Mouse (Mus musculus) kidney, postnatal 0 days (tissue): ENCODE data around the gene Cox10. TPM values are rescaled to one million over a fixed set of nuclear protein-coding genes. Genes with fewer than 3 reads are reported as not detected.
A peak's percentile ranks its signal among the peaks of the same experiment; 100 is the strongest.

ENCODE experiments used
- ATAC-seq: fragments of 200-750 bp; cut with Nextera tagmentation; replicated peaks from 2 replicates; pipeline ENCODE4 v1.8.0; 2017; ENCODE audit warnings: low read depth, moderate number of reproducible peaks, moderate TSS enrichment, moderate library complexity; ENCODE audit not compliant: low FRiP score
- DNase-seq: peaks from one replicate; pipeline ENCODE4 v3.0.0-alpha.2; 2016; ENCODE audit warnings: low spot score
- H3K27ac ChIP-seq: fragments of 300-500 bp; sonication (generic); 2 replicates; pipeline ENCODE4 v1.5.1; 2014; ENCODE audit warnings: mild to moderate bottlenecking
- H3K27me3 ChIP-seq: fragments of 300-500 bp; sonication (generic); 2 replicates; pipeline ENCODE4 v1.6.1; 2014; ENCODE audit warnings: low read length, mixed read lengths; ENCODE audit not compliant: insufficient read depth
- H3K36me3 ChIP-seq: fragments of 300-500 bp; sonication (generic); 2 replicates; pipeline ENCODE4 v1.6.1; 2014; ENCODE audit warnings: low read length, mixed read lengths; ENCODE audit not compliant: insufficient read depth
- H3K4me1 ChIP-seq: fragments of 300-500 bp; sonication (generic); replicated peaks from 2 replicates; pipeline ENCODE4 v1.6.1; 2014; ENCODE audit warnings: antibody characterized with exemption, low read length, mixed read lengths; ENCODE audit not compliant: insufficient read depth
- H3K4me2 ChIP-seq: fragments of 300-500 bp; sonication (generic); 2 replicates; pipeline ENCODE4 v1.6.1; 2014; ENCODE audit warnings: mild to moderate bottlenecking, low read length, moderate library complexity, mixed read lengths
- H3K4me3 ChIP-seq: fragments of 300-500 bp; sonication (generic); replicated peaks from 2 replicates; pipeline ENCODE4 v1.5.1; 2014; ENCODE audit warnings: low read depth, low read length
- H3K9ac ChIP-seq: fragments of 300-500 bp; sonication (generic); 2 replicates; pipeline ENCODE4 v1.6.1; 2014; ENCODE audit warnings: low read depth, low read length
- H3K9me3 ChIP-seq: fragments of 300-500 bp; sonication (generic); replicated peaks from 2 replicates; pipeline ENCODE4 v1.6.1; 2016; ENCODE audit warnings: low read length, inconsistent platforms, mixed read lengths
- CTCF ChIP-seq: IDR thresholded peaks from 2 replicates; pipeline ENCODE4 v1.5.1; 2016; ENCODE audit warnings: antibody characterized with exemption, low read depth, mild to moderate bottlenecking, moderate library complexity
- WGBS: fragments of 180-500 bp; shearing (Covaris S2); extraction: QIAGEN DNeasy Blood & Tissue Kit; methylation state at CpG from one replicate; pipeline ENCODE4 v1.1.7; 2014; 5-methylcytosine and 5-hydroxymethylcytosine counted together
- polyA plus RNA-seq: library from polyadenylated mRNA; unstranded; fragments of >200 nt; fragmentation: Nextera tagmentation; extraction: Ambion mirVana; gene quantifications from 2 replicates; pipeline ENCODE4 v1.2.1, GENCODE M21; 2015

Gene Cox10
- polyA plus RNA-seq, 1 experiment from 2014 or later: 26.8 TPM

GRCm38 (mm10) chr11:63965437-63965836 lies 113.8 kb downstream of the Cox10 start:
- DNase-seq (no peak), ATAC-seq (no peak)
- TF ChIP-seq CTCF: no peak
- 39% methylated on average over 5 of the region's 5 CpGs for WGBS
- H3K36me3 ChIP-seq: no peaks in the 10 kb centered on the region
- H3K4me2 ChIP-seq: no peak overlapping the region
- no peaks in the 10 kb centered on the region for H3K9me3 ChIP-seq
- H3K4me1 ChIP-seq: peaks cover 14% of the 10 kb centered on the region; the same call in 1 of the 2 replicates
- H3K27me3 ChIP-seq: no peaks in the 10 kb centered on the region
- no peak overlapping the region for H3K9ac ChIP-seq
- no peak overlapping the region for H3K4me3 ChIP-seq
- H3K27ac ChIP-seq: no peak overlapping the region

GRCm38 (mm10) chr11:63957207-63957606 lies 122.1 kb downstream of the Cox10 start:
- DNase-seq (peak; percentile 55), ATAC-seq (no peak)
- Histone ChIP-seq H3K9ac (no peak overlapping the region), H3K27me3 (no peaks in the 10 kb centered on the region), H3K9me3 (no peaks in the 10 kb centered on the region), H3K4me3 (no peak overlapping the region), H3K4me2 (no peak overlapping the region), H3K4me1 (0 out of 2 replicates have a peak, but pooled peaks cover 3% of the 10 kb centered on the region), H3K36me3 (no peaks in the 10 kb centered on the region), H3K27ac (no peak overlapping the region)
- 40% methylated on average over 4 of the region's 4 CpGs for WGBS
- TF ChIP-seq CTCF: peak; percentile 69

- no peaks in the 10 kb centered on the region for H3K36me3 ChIP-seq
- 38% methylated on average over 7 of the region's 7 CpGs for whole genome bisulfite sequencing
- H3K27ac ChIP-seq: no peak overlapping the region
- H3K4me2 ChIP-seq: no peak overlapping the region
- H3K27me3 ChIP-seq: no peaks in the 10 kb centered on the region
- 0 out of 2 replicates have a peak, but pooled peaks cover 4% of the 10 kb centered on the region for H3K4me1 ChIP-seq
- H3K9ac ChIP-seq: no peak overlapping the region
- ATAC-seq (no peak), DNase-seq (no peak)
- H3K4me3 ChIP-seq: no peak overlapping the region
- TF ChIP-seq CTCF: no peak
- no peaks in the 10 kb centered on the region for H3K9me3 ChIP-seq
Observed at GRCm38 (mm10) chr11:63956748-63957147, 122.5 kb downstream of the Cox10 start.

GRCm38 (mm10) chr11:63953887-63954286 lies 125.4 kb downstream of the Cox10 start:
- DNase-seq (no peak), ATAC-seq (no peak)
- no peaks in the 10 kb centered on the region for H3K27me3 ChIP-seq
- no peak for TF ChIP-seq CTCF
- H3K9me3 ChIP-seq: no peaks in the 10 kb centered on the region
- H3K36me3 ChIP-seq: no peaks in the 10 kb centered on the region
- H3K27ac ChIP-seq: no peak overlapping the region
- H3K4me3 ChIP-seq: no peak overlapping the region
- H3K4me1 ChIP-seq: 0 out of 2 replicates have a peak, but pooled peaks cover 4% of the 10 kb centered on the region
- WGBS: 82% methylated on average over 2 of the region's 2 CpGs
- H3K4me2 ChIP-seq: no peak overlapping the region
- no peak overlapping the region for H3K9ac ChIP-seq

GRCm38 (mm10) chr11:63952743-63953191 lies 126.5 kb downstream of the Cox10 start:
- WGBS: 43% methylated on average over 4 of the region's 4 CpGs
- no peak overlapping the region for H3K9ac ChIP-seq
- no peaks in the 10 kb centered on the region for H3K9me3 ChIP-seq
- no peak overlapping the region for H3K27ac ChIP-seq
- H3K4me3 ChIP-seq: no peak overlapping the region
- no peak overlapping the region for H3K4me2 ChIP-seq
- no peaks in the 10 kb centered on the region for H3K27me3 ChIP-seq
- DNase-seq (no peak), ATAC-seq (no peak)
- H3K36me3 ChIP-seq: no peaks in the 10 kb centered on the region
- no peak for TF ChIP-seq CTCF
- 0 out of 2 replicates have a peak, but pooled peaks cover 4% of the 10 kb centered on the region for H3K4me1 ChIP-seq

- H3K4me3 ChIP-seq: peak overlapping the region; percentile 10; the same call in 1 of the 2 replicates
- H3K9ac ChIP-seq: 0 out of 2 replicates have a peak overlapping the region, but pooled peaks have one; percentile 33
- H3K36me3 ChIP-seq: no peaks in the 10 kb centered on the region
- TF ChIP-seq CTCF: no peak
- H3K4me2 ChIP-seq: peak overlapping the region; percentile 47
- peak; percentile 66 for DNase-seq
- whole genome bisulfite sequencing: 7% methylated on average over 19 of the region's 19 CpGs
- H3K27ac ChIP-seq: no peak overlapping the region
- no peaks in the 10 kb centered on the region for H3K27me3 ChIP-seq
- 0 out of 2 replicates have a peak, but pooled peaks cover 4% of the 10 kb centered on the region for H3K4me1 ChIP-seq
- no peaks in the 10 kb centered on the region for H3K9me3 ChIP-seq
- peak; percentile 63; the same call in 1 of the 2 replicates for ATAC-seq
Observed at GRCm38 (mm10) chr11:63951831-63952631, 127.2 kb downstream of the Cox10 start.
